Mouse (Mus musculus): ENCODE data around the gene Cyp27b1. TPM values are rescaled to one million over a fixed set of nuclear protein-coding genes. Genes with fewer than 3 reads are reported as not detected.
A peak's percentile ranks its signal among the peaks of the same experiment; 100 is the strongest.

Gene Cyp27b1
- under 1 TPM in 1 of 4 experiments, not detected in 3; 0.19 TPM for total RNA-seq (2022)

- no peak for DNase-seq (ENCODE audit: low spot score)
Observed at GRCm38 (mm10) chr10:127047954-127048353, at the start of gene Cyp27b1. Gene Cyp27b1, plus strand, starts transcription at chr10:127048250.

- DNase-seq (ENCODE audit: low spot score), result no peak
Observed at GRCm38 (mm10) chr10:127000529-127000928, 47.5 kb upstream of the Cyp27b1 start, which contains the start of gene Avil. Gene Avil, plus strand, starts transcription at chr10:127000709.

DNA sequence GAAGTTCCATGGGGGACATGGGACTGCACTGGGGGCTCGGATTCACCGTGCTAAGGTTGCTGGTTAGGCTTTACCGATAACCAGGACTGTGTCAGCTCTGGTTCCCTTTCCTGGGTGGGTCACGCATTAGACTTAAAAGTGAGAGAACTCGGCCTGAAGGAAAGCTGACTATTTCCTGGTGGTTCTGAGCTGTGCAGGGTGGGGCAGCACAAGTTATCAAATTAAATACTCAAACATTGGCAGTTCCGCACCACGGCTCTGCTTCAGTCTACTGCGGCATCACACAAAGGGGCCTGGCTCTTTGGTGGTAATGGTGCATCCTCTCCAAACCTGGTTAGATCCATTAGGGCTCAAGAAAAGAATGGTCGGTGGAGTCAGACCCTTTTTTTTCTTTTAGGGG, 46.8 kb upstream of the Cyp27b1 start:
- DNase-seq (ENCODE audit: low spot score), result no peak

DNA sequence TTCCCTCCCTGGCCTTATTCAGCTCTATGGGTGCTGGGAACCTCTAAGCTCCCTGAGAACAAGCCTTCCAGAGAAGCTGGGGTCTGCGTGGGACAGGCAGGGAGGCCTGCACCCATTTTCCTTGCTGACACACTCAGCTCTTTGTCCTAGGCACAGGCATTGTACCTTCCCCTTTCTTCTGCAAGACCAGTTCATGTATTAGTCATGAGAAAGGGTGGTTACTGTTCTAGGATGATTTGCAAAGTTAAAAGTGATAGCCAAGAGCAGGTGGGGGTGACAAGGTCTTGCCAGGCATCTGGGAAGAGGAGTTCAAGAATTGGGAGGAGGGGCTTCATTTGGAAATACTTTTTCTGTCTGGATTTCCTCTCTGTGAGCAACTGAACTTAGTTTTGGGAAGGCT, 46.0 kb upstream of the Cyp27b1 start:
- DNase-seq (ENCODE audit: low spot score), result no peak

- DNase-seq (ENCODE audit: low spot score), result no peak
Observed at GRCm38 (mm10) chr10:127002765-127003164, 45.3 kb upstream of the Cyp27b1 start.

GRCm38 (mm10) chr10:127003334-127003733, 44.7 kb upstream of the Cyp27b1 start:
- no peak for DNase-seq (ENCODE audit: low spot score)

GRCm38 (mm10) chr10:127003806-127004205, 44.2 kb upstream of the Cyp27b1 start:
- DNase-seq (ENCODE audit: low spot score), result no peak

DNA sequence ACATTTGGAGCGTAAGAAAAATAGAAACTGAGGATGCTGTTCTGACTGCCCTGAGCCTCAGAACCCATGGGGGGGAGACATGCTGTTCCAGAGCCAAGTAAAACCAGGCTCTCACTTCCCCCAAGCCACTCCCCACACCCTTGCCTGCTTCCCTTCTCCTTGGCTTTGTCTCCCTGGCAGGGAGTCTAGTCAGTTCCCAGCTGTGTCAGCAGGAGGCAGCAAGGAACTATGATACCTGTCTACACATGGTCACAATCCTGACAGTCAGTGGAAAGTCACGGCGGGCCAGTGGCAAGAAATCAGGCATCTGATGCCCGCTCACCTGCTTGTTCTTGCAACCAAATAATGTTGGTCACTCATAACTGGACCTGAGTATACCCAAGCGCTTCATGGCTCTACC, 31.6 kb upstream of the Cyp27b1 start:
- DNase-seq (ENCODE audit: low spot score), result no peak

- no peak for DNase-seq (ENCODE audit: low spot score)
Observed at GRCm38 (mm10) chr10:127017071-127017470, 31.0 kb upstream of the Cyp27b1 start.

DNA sequence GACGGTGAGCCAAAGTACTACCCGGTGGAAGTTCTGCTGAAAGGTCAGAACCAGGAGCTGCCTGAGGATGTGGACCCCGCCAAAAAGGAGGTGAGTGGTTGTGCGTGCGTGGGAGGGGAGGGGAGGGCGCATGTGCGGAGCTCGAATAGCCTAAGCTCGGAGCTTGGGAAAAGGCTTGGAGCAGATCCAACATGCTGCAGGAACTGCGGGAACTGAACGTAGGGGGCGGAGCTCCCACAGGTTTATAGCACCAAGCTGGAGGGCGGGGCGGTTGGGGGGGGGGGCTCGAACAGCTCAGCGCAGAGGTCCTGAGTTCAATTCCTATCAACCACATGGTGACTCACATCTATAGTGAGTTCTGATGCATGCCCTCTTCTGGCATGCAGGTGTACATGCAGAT, 29.6 kb upstream of the Cyp27b1 start:
- no peak for DNase-seq (ENCODE audit: low spot score)

- peak; percentile 90 for DNase-seq (ENCODE audit: low spot score)
Observed at GRCm38 (mm10) chr10:127030336-127031296, 17.4 kb upstream of the Cyp27b1 start, which contains the start of gene Tsfm. Gene Tsfm, minus strand, starts transcription at chr10:127030840.

DNA sequence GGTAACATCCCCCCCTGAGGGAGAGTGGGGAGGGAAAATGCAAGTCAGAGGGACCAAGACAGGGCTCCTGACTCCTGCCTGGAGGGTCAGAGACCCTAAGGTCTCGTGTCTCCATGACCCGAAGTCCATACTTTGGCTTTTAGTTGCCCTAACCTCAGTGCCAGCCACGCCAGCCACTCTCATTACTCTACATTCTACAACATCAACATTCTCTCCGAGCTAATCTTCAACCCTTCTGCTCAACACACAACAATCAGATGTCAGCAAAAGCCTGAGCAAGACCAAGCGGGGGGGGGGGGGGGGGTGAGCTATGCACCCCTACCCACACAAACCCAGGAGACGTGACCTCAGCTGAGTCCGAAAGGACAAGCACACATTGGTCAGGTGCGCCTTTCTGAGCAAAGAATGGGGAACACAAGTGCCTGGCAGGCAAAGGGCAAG, 14.7 kb upstream of the Cyp27b1 start:
- DNase-seq (ENCODE audit: low spot score), result no peak

DNA sequence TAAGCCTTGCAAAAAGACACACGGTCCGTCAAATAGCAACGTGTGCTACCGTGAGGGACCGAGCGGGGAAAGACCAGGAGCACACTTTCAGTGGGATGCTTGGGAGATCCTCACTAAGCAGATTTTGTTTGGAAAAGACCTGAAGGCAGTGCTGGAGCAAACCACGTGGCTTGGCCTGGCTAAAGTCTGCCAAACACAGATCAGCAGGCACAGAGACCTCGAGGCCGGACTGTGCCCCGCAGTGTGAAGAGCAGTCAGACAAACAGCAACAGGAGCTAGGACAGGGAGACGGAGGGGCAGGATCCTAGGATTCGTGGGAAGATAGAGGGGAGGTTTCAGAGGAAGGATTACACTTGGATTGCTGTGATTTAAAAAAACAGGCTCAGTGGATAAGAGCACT, 11.8 kb upstream of the Cyp27b1 start:
- no peak for DNase-seq (ENCODE audit: low spot score)

DNA sequence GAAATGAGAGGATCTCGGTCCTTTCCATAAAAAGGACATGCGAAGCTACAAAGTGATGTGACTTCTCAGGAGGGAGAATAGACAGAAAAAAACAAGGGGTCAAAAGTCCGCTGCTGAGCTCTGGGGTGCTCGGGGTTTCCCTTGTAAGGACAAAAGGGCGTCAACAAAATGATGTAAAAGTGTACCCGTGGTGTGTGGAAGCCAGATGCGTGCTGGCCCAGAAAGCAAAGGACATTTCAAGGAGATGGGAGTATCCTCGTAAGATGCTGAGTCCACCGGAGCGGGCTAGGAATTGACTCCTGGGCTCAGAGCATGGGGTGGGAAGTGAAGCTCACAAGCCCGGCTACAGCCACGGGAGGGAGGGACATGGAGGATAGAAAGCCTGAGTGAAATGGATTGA, 10.4 kb upstream of the Cyp27b1 start:
- no peak for DNase-seq (ENCODE audit: low spot score)

- no peak for DNase-seq (ENCODE audit: low spot score)
Observed at GRCm38 (mm10) chr10:127040569-127041214, 7.4 kb upstream of the Cyp27b1 start.

GRCm38 (mm10) chr10:127041274-127041766, 6.7 kb upstream of the Cyp27b1 start, which contains the start of the genes Mettl1 and Eef1akmt3:
Gene Mettl1, plus strand, starts transcription at chr10:127041414.
Gene Eef1akmt3, minus strand, starts transcription at chr10:127041513.
- DNase-seq (ENCODE audit: low spot score), result no peak

- DNase-seq (ENCODE audit: low spot score), result peak; percentile 86
Observed at GRCm38 (mm10) chr10:127041774-127042338, 6.2 kb upstream of the Cyp27b1 start.

DNA sequence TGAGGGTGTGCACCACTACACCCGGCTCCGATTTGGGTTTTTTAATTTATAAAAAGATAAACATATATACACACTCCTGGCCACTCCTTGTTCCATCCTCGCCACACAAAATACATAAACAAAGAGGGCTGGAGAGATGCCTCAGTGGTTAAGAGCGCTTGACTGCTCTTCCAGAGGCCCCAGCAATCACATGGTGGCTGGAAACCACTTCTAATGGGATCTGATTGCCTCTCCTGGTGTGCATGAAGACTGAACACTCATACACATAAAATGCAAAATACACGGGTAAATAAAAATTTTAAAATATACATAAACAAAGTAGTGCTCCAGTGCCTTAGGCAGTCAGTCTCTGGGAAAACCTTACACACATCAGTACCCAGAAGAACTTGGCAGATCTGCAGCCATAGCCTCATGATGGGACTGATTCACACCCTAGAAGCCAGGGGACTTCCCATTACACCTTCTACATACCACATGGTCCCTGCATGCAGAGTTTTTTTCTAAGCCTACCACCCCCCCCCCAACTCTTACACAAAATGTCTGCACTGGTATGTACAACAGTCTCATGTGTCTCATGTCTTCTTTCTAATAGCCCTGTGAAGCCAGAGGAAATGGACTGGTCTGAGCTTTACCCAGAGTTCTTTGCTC, 5.5 kb upstream of the Cyp27b1 start:
- no peak for DNase-seq (ENCODE audit: low spot score)

DNA sequence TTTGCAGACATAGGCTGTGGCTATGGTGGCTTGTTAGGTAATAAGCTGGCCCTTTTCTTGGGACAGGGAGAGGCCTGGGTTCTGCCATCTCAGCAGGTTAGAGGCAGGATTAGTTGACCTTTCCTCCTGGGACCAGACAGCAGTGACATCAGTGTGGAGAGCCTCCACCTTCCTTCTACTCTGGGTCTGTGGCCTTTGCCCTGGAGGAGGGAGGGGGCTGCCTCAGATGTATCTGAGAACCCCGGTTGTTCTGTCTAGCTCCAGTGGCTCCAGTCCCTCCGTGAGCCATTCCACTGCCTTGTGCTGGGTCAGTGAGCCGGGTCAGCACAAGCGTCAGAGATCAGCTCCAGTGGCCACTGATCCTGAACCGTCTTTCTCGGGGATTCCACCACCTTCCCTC, 4.9 kb upstream of the Cyp27b1 start:
- no peak for DNase-seq (ENCODE audit: low spot score)

DNA sequence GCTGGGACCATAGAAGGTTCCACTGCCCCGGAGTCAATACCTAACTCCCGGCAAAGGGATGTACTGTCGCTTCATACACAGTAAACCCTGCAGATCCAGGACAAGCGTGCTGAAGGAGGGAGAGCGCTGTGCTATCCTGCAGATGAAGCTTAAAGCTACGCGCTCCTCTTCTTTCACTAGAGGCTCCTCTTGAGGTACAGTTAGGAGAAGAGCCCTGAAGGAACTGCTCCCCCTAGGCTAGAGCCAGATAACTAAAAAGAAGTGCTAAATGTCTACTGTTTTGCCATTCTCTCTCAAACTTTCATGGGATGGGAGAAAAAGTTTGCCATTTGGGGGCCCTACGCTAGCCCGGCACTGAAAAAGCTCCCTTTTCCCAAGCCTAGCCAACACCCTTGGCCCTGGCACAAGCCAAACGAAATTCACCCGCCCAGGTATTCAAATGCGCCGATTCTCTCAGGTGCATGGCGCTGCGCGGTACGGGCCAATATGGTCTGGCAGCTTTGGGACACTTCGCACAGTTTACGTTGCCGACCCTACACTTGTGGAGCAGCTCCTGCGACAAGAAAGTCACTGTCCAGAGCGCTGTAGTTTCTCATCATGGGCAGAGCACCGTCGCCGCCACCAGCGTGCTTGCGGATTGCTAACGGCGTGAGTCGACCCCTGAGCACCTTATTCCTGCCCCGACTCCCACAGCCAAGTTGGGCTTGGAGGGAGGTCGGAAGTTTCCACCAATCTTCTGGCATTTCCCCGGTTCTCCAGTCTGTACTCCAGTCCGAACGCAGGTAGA, 751 bp downstream of the Cyp27b1 start:
- DNase-seq (ENCODE audit: low spot score), result no peak
